Mouse (Mus musculus) layer of hippocampus, adult 9-10 months (tissue): Measurements from ENCODE around the gene Bmpr1b.

Source experiments
- DNase-seq: peaks from one replicate; pipeline ENCODE4 v3.0.0; 2022; ENCODE audit warnings: low spot score

Bmpr1b gene

GRCm38 (mm10) chr3:142113208-142113607 lies 56.0 kb downstream of the Bmpr1b start:
- no peak for DNase-seq

GRCm38 (mm10) chr3:142106227-142106626 lies 63.0 kb downstream of the Bmpr1b start:
- DNase-seq, result no peak

GRCm38 (mm10) chr3:142104027-142104805 lies 65.0 kb downstream of the Bmpr1b start:
- DNase-seq, result no peak

GRCm38 (mm10) chr3:142103622-142104021 lies 65.6 kb downstream of the Bmpr1b start:
- DNase-seq, result no peak

- no peak for DNase-seq
These were observed 70.1 kb downstream of the Bmpr1b start for GRCm38 (mm10) chr3:142099151-142099550.

- no peak for DNase-seq
These were observed 75.2 kb downstream of the Bmpr1b start for GRCm38 (mm10) chr3:142094049-142094448.

GRCm38 (mm10) chr3:142089684-142090083 lies 79.5 kb downstream of the Bmpr1b start:
- DNase-seq, result no peak

GRCm38 (mm10) chr3:142085938-142086337 lies 83.3 kb downstream of the Bmpr1b start:
- no peak for DNase-seq

- DNase-seq, result no peak
These were observed 85.1 kb downstream of the Bmpr1b start for GRCm38 (mm10) chr3:142084091-142084490.

GRCm38 (mm10) chr3:142077723-142078302 lies 91.4 kb downstream of the Bmpr1b start:
- no peak for DNase-seq

GRCm38 (mm10) chr3:142071601-142072000 lies 97.6 kb downstream of the Bmpr1b start:
- DNase-seq, result no peak

- DNase-seq, result no peak
These were observed 102.4 kb downstream of the Bmpr1b start for GRCm38 (mm10) chr3:142066792-142067346.

GRCm38 (mm10) chr3:142065111-142065510 lies 104.1 kb downstream of the Bmpr1b start:
- no peak for DNase-seq

- no peak for DNase-seq
These were observed 105.5 kb downstream of the Bmpr1b start for GRCm38 (mm10) chr3:142063536-142064226.

GRCm38 (mm10) chr3:142061267-142061666 lies 108.0 kb downstream of the Bmpr1b start:
- no peak for DNase-seq

- no peak for DNase-seq
These were observed 109.3 kb downstream of the Bmpr1b start for GRCm38 (mm10) chr3:142059890-142060289.

- DNase-seq, result no peak
These were observed 118.5 kb downstream of the Bmpr1b start for GRCm38 (mm10) chr3:142050681-142051080.

GRCm38 (mm10) chr3:142049610-142050009 lies 119.6 kb downstream of the Bmpr1b start:
- no peak for DNase-seq

- DNase-seq, result no peak
These were observed 120.1 kb downstream of the Bmpr1b start for GRCm38 (mm10) chr3:142049093-142049492.

- no peak for DNase-seq
These were observed 120.7 kb downstream of the Bmpr1b start for GRCm38 (mm10) chr3:142048493-142048892.

GRCm38 (mm10) chr3:142043463-142043862 lies 125.8 kb downstream of the Bmpr1b start:
- no peak for DNase-seq

- DNase-seq, result no peak
These were observed 126.2 kb downstream of the Bmpr1b start for GRCm38 (mm10) chr3:142043006-142043405.

- no peak for DNase-seq
These were observed 128.9 kb downstream of the Bmpr1b start for GRCm38 (mm10) chr3:142040345-142040744.
